In the genomic region with DNA sequence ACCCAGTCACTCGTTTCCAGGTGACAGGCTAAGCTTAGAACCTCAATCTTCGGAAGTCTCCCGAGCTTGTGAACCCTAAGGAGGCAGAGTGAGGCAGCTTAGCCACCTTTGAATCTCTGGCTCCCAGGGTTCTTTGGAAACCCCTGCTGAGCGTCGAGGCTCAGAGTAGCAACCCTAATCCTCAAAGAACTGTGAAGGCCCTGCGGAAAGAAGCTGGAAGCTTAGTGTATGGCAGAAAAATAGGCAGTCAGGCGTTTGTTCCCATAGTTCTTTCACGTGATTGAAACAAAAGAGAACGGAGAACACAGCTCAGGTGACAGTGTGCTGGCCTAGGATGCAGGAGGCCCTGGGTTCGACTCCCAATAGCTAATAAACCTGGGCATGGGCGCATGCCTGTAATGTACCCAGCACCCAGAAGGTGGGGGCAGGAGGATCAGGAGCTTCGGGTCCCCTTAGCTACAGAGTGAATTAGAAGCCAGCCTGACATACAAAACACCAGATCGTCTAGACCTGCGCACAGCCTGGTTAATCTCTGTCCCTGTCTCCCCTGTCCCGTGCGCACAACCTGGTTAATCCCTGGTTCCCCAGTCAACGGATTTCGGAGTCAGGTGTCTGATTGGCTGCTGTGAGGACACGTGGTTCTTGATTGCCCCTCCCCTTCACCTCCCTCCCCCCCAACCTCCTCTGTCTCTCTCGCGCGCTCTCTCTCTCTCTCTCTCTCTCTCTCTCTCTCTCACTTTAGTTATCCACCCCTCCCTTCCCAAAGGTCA, we compare ENCODE assay signal across 9 mouse cellular contexts. TPM values are rescaled to one million over a fixed set of nuclear protein-coding genes. Genes with fewer than 3 reads are reported as not detected.
DNase-seq lines count a peak whose midpoint lies in the region; ATAC-seq and TF ChIP-seq lines count a peak whose summit lies in the region.
"Had no signal": no experiment of that assay in that cellular context is flagged by ENCODE, and none has a peak within 500 bp of the region (broad histone marks: within the 10 kb centered on the region; RNA-seq: fewer than 3 reads in every experiment).

No protein-coding gene starts in this region.

- H3K9me3 ChIP-seq in hindbrain, embryonic 14.5 days (ENCODE audit: control insufficient read depth, low read length) = no peaks in the 10 kb centered on the region
- no peaks in the 10 kb centered on the region for H3K9me3 ChIP-seq in limb, embryonic 11.5 days (ENCODE audit: control insufficient read depth, low read length)
- H3K9me3 ChIP-seq in midbrain, embryonic 15.5 days = no peaks in the 10 kb centered on the region

- no peak for TF ChIP-seq CTCF in embryonic fibroblast, embryonic 13.5 days (IDR thresholded peaks at IDR 0.05; ENCODE audit: borderline replicate concordance, insufficient read depth, low read length)

- peak; percentile 64 for DNase-seq in adrenal gland, postnatal 10 days
- DNase-seq in adrenal gland, adult 18-20 months (ENCODE audit: low spot score in 2 of 2) = no peak
- peak; percentile 37 for DNase-seq in adrenal gland, postnatal 25 days
- peak; percentile 74 for DNase-seq in hindbrain, embryonic 14.5 days (ENCODE audit: low spot score)
- peak; percentile 63 for DNase-seq in limb, embryonic 11.5 days (ENCODE audit: low spot score)
- DNase-seq in frontal cortex, postnatal 10 days (ENCODE audit: low spot score in 2 of 2) = no peak

- H3K9ac ChIP-seq in hindbrain, embryonic 14.5 days = peak overlapping the region; percentile 58
- peak overlapping the region; percentile 45 for H3K9ac ChIP-seq in limb, embryonic 11.5 days (ENCODE audit: low read length)
- peak overlapping the region; percentile 34 for H3K9ac ChIP-seq in midbrain, embryonic 15.5 days

- H3K4me1 ChIP-seq in embryonic fibroblast, embryonic 13.5 days (ENCODE audit: control insufficient read depth, insufficient read depth, low read length) = no peaks in the 10 kb centered on the region
- peaks cover 10% of the 10 kb centered on the region; the same call in 1 of the 2 replicates for H3K4me1 ChIP-seq in hindbrain, embryonic 14.5 days (replicated peaks; ENCODE audit: control insufficient read depth, insufficient read depth, low read length)
- H3K4me1 ChIP-seq in limb, embryonic 11.5 days (ENCODE audit: control insufficient read depth, insufficient read depth, low read length) = 0 out of 2 replicates have a peak, but pooled peaks cover 7% of the 10 kb centered on the region
- peaks cover 19% of the 10 kb centered on the region for H3K4me1 ChIP-seq in midbrain, embryonic 15.5 days

- H3K4me3 ChIP-seq in embryonic fibroblast, embryonic 13.5 days (ENCODE audit: insufficient read depth, low read length) = no peak overlapping the region
- peak overlapping the region; percentile 38 for H3K4me3 ChIP-seq in hindbrain, embryonic 14.5 days (replicated peaks; ENCODE audit: low read length)
- peak overlapping the region; percentile 23 for H3K4me3 ChIP-seq in limb, embryonic 11.5 days (ENCODE audit: low read depth, low read length)
- peak overlapping the region; percentile 45 for H3K4me3 ChIP-seq in midbrain, embryonic 15.5 days

- peak; percentile 88 for ATAC-seq in hindbrain, embryonic 14.5 days (ENCODE audit: low FRiP score)
- ATAC-seq in limb, embryonic 11.5 days (ENCODE audit: insufficient number of reproducible peaks, low FRiP score, low TSS enrichment, low read depth) = peak; percentile 74
- ATAC-seq in midbrain, embryonic 15.5 days (replicated peaks) = peak; percentile 86

- peak overlapping the region; percentile 55 for H3K4me2 ChIP-seq in hindbrain, embryonic 14.5 days (replicated peaks)
- peak overlapping the region; percentile 51 for H3K4me2 ChIP-seq in limb, embryonic 11.5 days (ENCODE audit: low read depth, severe bottlenecking)
- H3K4me2 ChIP-seq in midbrain, embryonic 15.5 days = peak overlapping the region; percentile 51

- no peaks in the 10 kb centered on the region; the same call in 1 of the 2 replicates for H3K36me3 ChIP-seq in hindbrain, embryonic 14.5 days (replicated peaks; ENCODE audit: control insufficient read depth, insufficient read depth)
- H3K36me3 ChIP-seq in limb, embryonic 11.5 days (ENCODE audit: control insufficient read depth, insufficient read depth, low read length) = no peaks in the 10 kb centered on the region
- no peaks in the 10 kb centered on the region for H3K36me3 ChIP-seq in midbrain, embryonic 15.5 days (replicated peaks)

- WGBS in hindbrain, embryonic 14.5 days = 14% methylated on average over 22 of the region's 22 CpGs
- 11% methylated on average over 22 of the region's 22 CpGs for WGBS in limb, embryonic 11.5 days
- 4% methylated on average over 22 of the region's 22 CpGs for WGBS in midbrain, embryonic 15.5 days

- TF ChIP-seq POLR2A in embryonic fibroblast, embryonic 13.5 days (IDR thresholded peaks at IDR 0.05; ENCODE audit: low read depth, low read length) = 0 out of 2 replicates have a peak, but pooled peaks have one; percentile 34

- no peak overlapping the region for H3K27ac ChIP-seq in embryonic fibroblast, embryonic 13.5 days (ENCODE audit: insufficient read depth, low read length)
- H3K27ac ChIP-seq in hindbrain, embryonic 14.5 days = peak overlapping the region; percentile 55; the same call in 1 of the 2 replicates
- H3K27ac ChIP-seq in limb, embryonic 11.5 days (replicated peaks; ENCODE audit: low read depth, low read length) = 0 out of 2 replicates have a peak overlapping the region, but pooled peaks have one; percentile 21
- peak overlapping the region; percentile 41; the same call in 1 of the 2 replicates for H3K27ac ChIP-seq in midbrain, embryonic 15.5 days

- no peaks in the 10 kb centered on the region for H3K27me3 ChIP-seq in hindbrain, embryonic 14.5 days (ENCODE audit: control insufficient read depth, insufficient read depth, low read length)
- peaks cover 5% of the 10 kb centered on the region; the same call in 1 of the 2 replicates for H3K27me3 ChIP-seq in limb, embryonic 11.5 days (ENCODE audit: control insufficient read depth, insufficient read depth, low read length)
- H3K27me3 ChIP-seq in midbrain, embryonic 15.5 days (replicated peaks) = no peaks in the 10 kb centered on the region

RNA-seq across cellular contexts. Expression of gene Sirt4, which starts 9.0 kb away (rescaled TPM):
- 10 to 100 TPM; 15.8 to 31.4 TPM for total RNA-seq in adrenal gland, postnatal 10 days (2021)
- 10 to 100 TPM; 18.1 to 21.2 TPM for total RNA-seq in adrenal gland, adult 18-20 months (2021)
- total RNA-seq in adrenal gland, postnatal 25 days (2021) = 25.2 and 38.3 TPM in 2 replicates
- 12.8 and 18.5 TPM in 2 replicates for polyA plus RNA-seq in embryonic fibroblast, embryonic 13.5 days (2011; ENCODE audit: insufficient read length, low read depth, missing spikeins)
- 19.1 and 20.3 TPM in 2 replicates for polyA plus RNA-seq in hindbrain, embryonic 14.5 days (2014; fragmentation: Nextera tagmentation; extraction: Ambion mirVana)
- 19.2 and 19.7 TPM in 2 replicates for polyA plus RNA-seq in limb, embryonic 11.5 days (2014; fragmentation: Nextera tagmentation; extraction: Ambion mirVana)
- 31.6 and 32.6 TPM in 2 replicates for polyA plus RNA-seq in midbrain, embryonic 15.5 days (2015; fragmentation: Nextera tagmentation; extraction: Ambion mirVana)

RNA-seq across cellular contexts. Expression of gene Pla2g1b, which starts 9.5 kb away (rescaled TPM):
- not detected for total RNA-seq in adrenal gland, postnatal 10 days (2021)
- total RNA-seq in adrenal gland, adult 18-20 months (2021) = not detected
- total RNA-seq in adrenal gland, postnatal 25 days (2021) = not detected in 2 replicates
- polyA plus RNA-seq in embryonic fibroblast, embryonic 13.5 days (2011; ENCODE audit: insufficient read length, low read depth, missing spikeins) = not detected in 2 replicates
- 0.67 TPM in 1 of 2 replicates, not detected in the other for polyA plus RNA-seq in hindbrain, embryonic 14.5 days (2014; fragmentation: Nextera tagmentation; extraction: Ambion mirVana)
- polyA plus RNA-seq in limb, embryonic 11.5 days (2014; fragmentation: Nextera tagmentation; extraction: Ambion mirVana) = not detected in 2 replicates
- polyA plus RNA-seq in midbrain, embryonic 15.5 days (2015; fragmentation: Nextera tagmentation; extraction: Ambion mirVana) = not detected in 2 replicates
- total RNA-seq: heart, postnatal 10 days had no signal

RNA-seq across cellular contexts. Expression of gene Pxn, which starts 31.0 kb away (rescaled TPM):
- total RNA-seq in adrenal gland, postnatal 10 days (2021) = 10 to 100 TPM; 55.1 to 72.4 TPM
- 10 to 100 TPM; 34.1 to 42.2 TPM for total RNA-seq in adrenal gland, adult 18-20 months (2021)
- 38.4 and 45.8 TPM in 2 replicates for total RNA-seq in adrenal gland, postnatal 25 days (2021)
- 25.7 and 35.2 TPM in 2 replicates for polyA plus RNA-seq in embryonic fibroblast, embryonic 13.5 days (2011; ENCODE audit: insufficient read length, low read depth, missing spikeins)
- polyA plus RNA-seq in hindbrain, embryonic 14.5 days (2014; fragmentation: Nextera tagmentation; extraction: Ambion mirVana) = 11.3 and 12.2 TPM in 2 replicates
- polyA plus RNA-seq in limb, embryonic 11.5 days (2014; fragmentation: Nextera tagmentation; extraction: Ambion mirVana) = 13.5 and 17.7 TPM in 2 replicates
- polyA plus RNA-seq in midbrain, embryonic 15.5 days (2015; fragmentation: Nextera tagmentation; extraction: Ambion mirVana) = 20.4 and 20.9 TPM in 2 replicates

RNA-seq across cellular contexts. Expression of gene Msi1, which starts 46.1 kb away (rescaled TPM):
- total RNA-seq in adrenal gland, postnatal 10 days (2021) = 10 to 100 TPM; 15.9 to 16.2 TPM
- 10 to 100 TPM; 12.4 to 20.8 TPM for total RNA-seq in adrenal gland, adult 18-20 months (2021)
- 15.3 and 20.8 TPM in 2 replicates for total RNA-seq in adrenal gland, postnatal 25 days (2021)
- polyA plus RNA-seq in embryonic fibroblast, embryonic 13.5 days (2011; ENCODE audit: insufficient read length, low read depth, missing spikeins) = 4.8 and 9.1 TPM in 2 replicates
- 59.6 and 60.2 TPM in 2 replicates for polyA plus RNA-seq in hindbrain, embryonic 14.5 days (2014; fragmentation: Nextera tagmentation; extraction: Ambion mirVana)
- 45.9 and 48.3 TPM in 2 replicates for polyA plus RNA-seq in limb, embryonic 11.5 days (2014; fragmentation: Nextera tagmentation; extraction: Ambion mirVana)
- polyA plus RNA-seq in midbrain, embryonic 15.5 days (2015; fragmentation: Nextera tagmentation; extraction: Ambion mirVana) = 65.9 and 66.3 TPM in 2 replicates

Comparison
In these comparisons a context has a peak if more than half of its experiments do, and no peak if none do; other contexts are left out.
1. DNase-seq: peak in adrenal gland, postnatal 10 days (single experiment), adrenal gland, postnatal 25 days (single experiment), hindbrain, embryonic 14.5 days (single experiment) and limb, embryonic 11.5 days (single experiment); none in adrenal gland, adult 18-20 months (0 of 2) and frontal cortex, postnatal 10 days (0 of 2).
2. Peak in every context shown above with its lines, with median percentiles within 50 percentile points of each other: ATAC-seq, H3K4me2 ChIP-seq and H3K9ac ChIP-seq.